Mouse (Mus musculus) layer of hippocampus, adult 9-10 months (tissue): ENCODE data around the gene Mtmr14.

Experiments
- DNase-seq: peaks from one replicate; pipeline ENCODE4 v3.0.0; 2022; ENCODE audit warnings: low spot score

The Mtmr14 gene

GRCm38 (mm10) chr6:113237542-113238270 is at the start of gene Mtmr14:
Mtmr14 (plus strand) TSS chr6:113237843.
- peak; percentile 95 for DNase-seq

DNA sequence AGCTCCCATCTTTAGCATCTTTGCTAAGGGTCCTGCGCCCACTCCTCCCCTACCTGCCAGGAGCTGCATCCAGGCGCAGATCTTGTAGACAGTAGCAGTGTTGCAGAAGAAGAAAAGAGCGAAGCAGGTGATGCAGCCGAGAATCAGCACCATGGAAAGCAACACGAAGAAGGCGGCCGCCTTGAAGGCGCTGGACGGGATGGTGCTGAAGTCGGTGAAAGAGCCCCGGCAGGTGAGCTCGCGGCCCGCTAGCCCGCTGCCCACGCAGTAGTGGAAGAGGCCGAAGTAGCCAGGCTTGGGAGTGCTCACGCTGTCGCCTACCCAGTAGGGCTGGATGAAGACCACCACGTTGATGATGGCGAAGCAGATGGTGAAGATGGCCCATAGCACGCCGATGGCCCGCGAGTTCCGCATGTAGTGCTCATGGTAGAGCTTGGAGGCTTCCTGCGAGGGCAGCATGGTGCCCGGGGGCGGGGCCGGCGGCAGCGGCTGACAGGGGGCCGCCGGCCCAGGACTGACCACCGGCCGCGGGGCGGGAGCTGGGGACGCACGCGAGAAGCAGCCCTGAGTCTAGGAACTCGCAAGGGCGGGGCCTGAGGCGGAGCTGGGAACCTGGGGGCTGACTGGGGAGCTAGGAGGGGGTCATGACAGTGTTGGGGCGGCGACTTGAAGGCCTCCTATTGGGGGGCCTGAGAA is 43.7 kb upstream of the Mtmr14 start:
- no peak for DNase-seq

DNA sequence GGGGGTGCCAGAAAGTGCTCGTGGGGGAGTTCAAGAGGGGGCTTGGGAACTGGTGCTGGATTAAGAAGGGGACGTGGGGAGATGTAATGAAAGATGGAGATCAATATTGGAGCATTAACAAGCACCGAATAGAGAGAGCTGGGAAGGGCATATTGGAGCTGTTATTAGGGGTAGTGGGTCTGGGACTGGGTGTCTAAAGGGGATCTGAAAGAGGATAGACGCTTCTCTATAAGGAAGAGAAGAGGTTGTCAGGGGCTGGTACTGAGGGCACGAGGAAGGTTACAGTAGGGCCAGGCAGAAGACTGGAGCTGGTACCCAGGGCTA is 43.2 kb upstream of the Mtmr14 start:
- DNase-seq: no peak

- DNase-seq: no peak
Observed at GRCm38 (mm10) chr6:113194841-113195595, 42.6 kb upstream of the Mtmr14 start, which contains the start of gene Lhfpl4. Lhfpl4 (minus strand) TSS chr6:113195384.

GRCm38 (mm10) chr6:113195596-113195992 is 42.0 kb upstream of the Mtmr14 start:
- no peak for DNase-seq

DNA sequence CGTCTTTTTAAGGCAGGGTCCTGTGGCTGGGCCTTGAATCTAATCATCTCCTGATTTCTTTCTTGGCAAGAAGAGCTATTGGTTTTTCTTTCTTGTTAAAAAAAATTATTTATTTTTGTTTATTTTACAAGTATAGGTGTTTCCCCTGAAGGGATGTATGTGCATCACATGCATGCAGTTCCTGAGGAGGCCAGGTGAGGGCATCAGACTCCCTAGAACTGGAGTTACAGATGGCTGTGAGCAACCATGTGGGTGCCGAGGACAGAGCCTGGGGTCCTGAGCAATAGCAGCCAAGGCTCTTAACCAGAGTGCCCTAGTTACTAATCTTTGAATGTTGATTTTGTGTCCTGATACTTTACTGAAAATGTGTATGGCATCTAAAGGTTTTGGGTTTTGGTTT is 21.4 kb upstream of the Mtmr14 start:
- no peak for DNase-seq

DNA sequence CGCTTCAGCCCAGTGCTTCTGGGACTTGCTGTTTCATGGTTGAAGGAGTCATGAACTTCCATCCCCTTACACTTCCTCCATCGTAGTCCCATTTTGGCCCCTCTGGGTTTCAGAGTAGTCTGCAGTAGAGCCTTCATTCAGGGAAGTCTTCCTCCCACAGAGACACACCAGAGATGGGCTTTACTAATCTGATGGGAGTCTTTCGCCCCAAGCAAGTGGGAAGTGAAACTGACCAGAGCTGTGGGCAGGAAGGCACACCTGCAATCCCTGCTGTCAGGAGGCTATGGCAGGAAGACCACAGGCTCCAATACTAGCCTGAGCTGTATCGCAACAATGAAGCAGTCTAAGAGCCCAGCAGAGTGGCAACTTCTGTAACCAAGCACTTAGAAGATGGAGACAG is 11.8 kb upstream of the Mtmr14 start:
- no peak for DNase-seq

GRCm38 (mm10) chr6:113226705-113227104 is 10.9 kb upstream of the Mtmr14 start:
- no peak for DNase-seq

DNA sequence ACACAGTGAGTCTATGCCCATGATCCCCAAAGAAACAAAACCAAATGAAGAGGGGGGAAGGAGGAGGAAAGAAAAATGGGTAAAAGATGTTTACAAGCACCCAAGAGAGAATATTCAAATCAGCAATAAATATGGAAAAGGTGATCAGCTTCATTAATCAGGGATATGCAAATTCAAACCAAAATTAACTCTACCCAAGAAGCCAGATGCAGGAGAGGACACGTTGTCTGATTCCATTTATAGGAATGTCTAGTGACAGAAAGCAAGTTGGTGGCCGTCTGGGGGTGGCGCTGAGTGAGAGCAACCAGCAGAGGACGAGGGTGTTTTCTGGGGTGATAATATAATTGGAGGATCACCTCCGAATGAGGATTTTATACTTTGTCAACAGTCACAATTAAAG is 2.5 kb upstream of the Mtmr14 start:
- DNase-seq: no peak

- DNase-seq: no peak
Observed at GRCm38 (mm10) chr6:113238442-113238841, 799 bp downstream of the Mtmr14 start.

DNA sequence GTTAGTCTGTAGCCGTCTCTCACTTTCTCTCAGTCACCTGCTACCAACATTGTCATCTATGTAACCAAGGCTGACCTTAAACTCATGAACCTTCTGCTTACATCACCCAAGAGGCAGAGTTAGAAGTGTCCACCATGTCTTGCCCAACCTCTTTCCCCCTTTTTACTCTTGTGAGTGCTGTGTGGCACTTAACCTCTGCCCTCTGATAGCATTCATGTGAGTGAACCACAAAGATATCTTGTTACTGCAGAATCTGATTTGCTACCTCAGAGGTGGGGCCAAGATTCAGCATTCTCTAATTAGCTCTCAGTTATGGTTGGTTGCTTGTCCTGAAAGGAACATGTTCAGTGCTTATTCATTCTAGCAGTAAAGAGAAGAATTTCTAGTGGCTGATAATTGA is 5.1 kb downstream of the Mtmr14 start:
- DNase-seq: no peak

DNA sequence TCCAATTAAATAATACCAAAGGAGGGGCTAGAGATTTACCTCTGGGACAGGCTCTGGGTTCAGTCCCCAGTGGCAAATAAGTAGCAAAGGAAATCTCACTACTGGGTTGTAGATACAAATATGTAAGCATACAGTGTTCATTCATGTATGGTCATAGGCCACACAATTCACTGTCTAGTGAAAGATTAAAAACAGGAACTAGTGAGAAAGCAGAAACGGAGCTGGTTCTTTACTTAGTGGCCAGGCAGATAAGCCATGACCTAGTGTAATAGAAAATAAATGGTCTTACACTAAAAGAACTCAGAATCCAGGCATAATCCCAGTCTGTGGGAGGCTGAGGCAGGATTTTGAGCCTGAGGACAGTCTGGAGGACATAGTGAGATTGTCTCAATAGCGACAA is 7.9 kb downstream of the Mtmr14 start:
- DNase-seq: no peak

DNA sequence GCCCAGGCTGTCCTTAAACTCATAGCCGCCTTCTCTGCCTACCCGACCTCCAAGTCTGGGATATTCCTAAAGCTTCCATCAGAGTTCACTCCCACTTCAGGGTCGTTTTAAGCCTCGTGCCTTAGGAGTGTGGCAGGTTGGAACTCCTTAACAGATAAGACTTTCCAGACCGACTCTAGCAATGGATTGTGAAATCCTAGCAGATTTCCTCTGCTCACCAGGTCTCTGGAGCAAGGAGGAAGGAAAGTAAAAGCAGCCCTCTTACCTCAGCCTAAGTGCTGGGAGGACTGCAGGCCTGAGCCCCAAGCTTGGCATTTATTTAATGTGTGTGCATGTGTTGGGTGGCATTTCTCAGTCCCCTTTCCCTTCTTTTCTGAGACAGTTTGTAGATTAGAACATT is 13.1 kb downstream of the Mtmr14 start:
- DNase-seq: no peak

DNA sequence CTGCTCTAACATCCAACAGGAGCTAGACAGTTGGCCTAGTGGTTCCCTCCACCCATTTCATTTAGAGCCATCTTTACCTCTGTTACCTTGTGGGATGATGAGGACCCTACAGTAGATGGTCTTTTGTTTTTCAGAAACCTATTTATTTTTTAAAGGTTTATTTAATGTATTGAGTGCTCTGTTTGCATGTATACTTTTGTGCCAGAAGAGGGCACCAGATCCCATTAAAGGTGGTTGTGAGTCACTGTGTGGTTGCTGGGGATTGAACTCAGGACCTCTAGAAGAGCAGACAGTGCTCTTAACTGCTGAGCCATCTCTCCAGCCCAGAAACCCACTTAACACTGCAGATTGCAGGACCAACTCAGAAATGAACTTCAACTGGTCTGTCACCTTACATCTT is 14.3 kb downstream of the Mtmr14 start:
- DNase-seq: no peak

DNA sequence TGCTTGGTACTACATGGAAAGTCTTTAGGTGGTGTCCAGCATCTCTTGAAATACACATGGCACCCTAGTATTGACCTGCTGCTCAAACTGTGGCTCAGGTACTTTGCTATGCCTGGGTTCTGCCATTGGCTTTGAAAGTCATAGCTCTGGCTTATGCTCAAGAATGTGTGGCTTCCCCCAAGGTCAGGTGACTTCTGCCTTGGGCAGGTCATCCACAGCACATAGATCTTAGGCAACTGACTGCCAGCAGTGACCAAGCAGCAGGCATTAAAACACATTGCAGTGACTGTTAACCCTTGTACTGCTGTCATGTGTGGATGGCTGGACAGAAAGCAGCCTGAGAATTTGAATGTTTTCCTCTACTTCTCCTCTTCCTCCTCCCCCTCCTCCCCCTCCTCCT is 17.3 kb downstream of the Mtmr14 start:
- no peak for DNase-seq

GRCm38 (mm10) chr6:113261174-113261858 is 23.7 kb downstream of the Mtmr14 start:
- DNase-seq: no peak

DNA sequence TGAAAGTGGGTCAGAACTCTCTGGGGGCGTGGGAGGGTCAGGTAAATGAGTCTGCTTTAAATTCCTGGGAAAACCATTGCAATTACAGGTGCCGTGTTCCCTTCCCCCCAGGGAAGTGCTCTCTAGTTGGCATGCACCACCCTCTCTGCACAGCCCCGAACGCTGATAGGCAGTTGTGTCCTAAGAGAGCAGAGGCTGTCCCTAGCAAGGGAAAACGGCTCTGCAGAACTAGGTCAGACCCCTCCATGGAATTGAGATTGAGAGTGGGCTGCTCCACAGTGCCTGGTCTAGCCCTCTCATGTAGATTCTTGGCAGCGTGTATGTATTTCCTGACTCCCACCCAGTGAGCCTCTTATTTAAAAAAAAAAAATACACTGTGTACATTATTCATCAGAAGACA is 25.9 kb downstream of the Mtmr14 start:
- DNase-seq: no peak

- no peak for DNase-seq
Observed at GRCm38 (mm10) chr6:113264429-113264828, 26.8 kb downstream of the Mtmr14 start.

DNA sequence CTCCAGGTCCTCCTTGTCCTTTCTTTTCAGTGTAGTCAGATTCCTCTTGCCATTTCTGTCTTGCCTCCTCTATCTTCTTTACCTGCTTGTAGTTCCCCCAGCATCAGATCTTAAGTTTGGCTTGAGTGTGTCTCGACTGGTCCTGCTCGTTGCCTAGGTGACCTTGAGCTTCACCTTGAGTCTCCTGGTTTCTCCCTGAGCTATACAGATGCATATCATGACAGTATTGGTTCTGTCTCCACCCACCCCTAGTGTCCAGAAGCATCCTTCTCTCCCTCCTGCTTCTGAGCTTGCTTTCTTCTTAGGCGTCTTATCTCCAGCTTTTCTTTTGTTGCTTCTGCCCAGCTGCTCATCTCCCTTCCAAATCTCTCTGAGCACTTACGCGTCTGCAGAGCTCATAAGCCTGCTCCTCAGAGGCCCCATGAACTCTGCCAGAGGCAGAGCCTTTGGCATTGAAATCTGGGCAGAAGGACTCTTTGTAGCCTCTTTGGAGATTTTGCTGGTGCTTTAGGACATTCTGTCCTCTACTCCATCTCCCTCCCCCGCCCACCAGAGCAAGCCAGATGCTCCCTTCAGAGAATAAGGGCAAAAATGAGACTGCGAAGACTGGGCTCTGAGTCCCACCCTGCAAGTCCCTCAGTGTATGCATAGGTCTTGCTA is 29.5 kb downstream of the Mtmr14 start:
- no peak for DNase-seq

DNA sequence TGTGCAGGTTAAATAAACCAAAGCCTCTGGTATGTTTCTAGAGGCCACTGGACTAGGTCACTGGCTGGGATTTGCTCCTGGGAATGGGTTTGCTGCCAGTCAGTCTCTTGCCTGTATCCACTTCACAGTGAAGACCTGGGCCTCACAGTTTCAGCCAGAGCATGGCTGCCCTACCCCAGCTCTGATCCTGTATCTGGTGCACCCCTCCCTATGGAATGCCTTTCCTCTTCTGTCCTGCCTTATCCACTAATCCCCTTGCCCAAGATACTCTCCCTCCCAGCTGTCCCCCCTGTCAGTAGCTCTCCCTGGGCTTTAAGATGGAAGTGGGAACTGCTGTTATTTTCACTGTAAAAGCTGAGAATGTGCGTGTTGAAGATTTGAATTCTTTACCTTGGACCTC is 30.3 kb downstream of the Mtmr14 start:
- no peak for DNase-seq

DNA sequence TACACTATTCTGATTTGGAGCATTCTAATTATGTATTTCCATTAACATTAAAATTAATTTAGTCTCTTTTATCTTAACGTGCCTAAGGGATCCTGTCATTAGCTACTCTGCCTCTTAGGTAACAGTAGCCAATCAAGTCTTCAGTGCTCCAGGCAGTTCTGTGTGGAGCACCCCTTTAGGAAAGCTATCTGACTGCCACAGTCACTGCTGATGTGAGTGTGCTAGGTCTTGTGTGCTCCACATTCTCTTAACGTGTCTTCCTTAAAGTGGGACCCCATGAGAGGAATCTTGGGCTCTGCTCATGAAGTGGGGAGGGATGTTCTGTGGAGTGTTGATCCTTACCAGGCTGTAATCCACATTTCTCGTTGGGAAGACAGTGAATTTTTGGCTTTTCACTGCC is 34.7 kb downstream of the Mtmr14 start:
- no peak for DNase-seq

DNA sequence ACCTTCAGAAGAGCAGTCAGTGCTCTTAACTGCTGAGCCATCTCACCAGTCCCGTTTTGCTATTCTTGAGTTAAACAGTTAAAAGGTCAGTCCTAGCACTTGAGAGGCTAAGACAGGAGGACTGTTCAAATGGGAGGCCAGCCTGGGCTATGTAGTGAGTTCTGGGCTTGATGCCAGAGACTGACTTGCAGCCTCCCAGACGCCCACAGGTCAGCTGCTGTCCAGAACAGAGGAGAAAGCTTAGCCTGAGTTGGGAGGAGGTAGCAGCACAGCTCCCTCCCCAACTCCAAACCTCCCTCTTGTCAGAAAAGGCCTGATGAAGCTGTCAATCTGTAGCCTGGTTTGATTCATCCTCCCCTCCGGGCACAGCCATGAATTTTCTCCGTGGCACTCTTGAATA is 39.2 kb downstream of the Mtmr14 start:
- DNase-seq: peak; percentile 15
